Mouse (Mus musculus): ENCODE data around the gene Tceal7. TPM values are rescaled to one million over a fixed set of nuclear protein-coding genes. Genes with fewer than 3 reads are reported as not detected.
A peak's percentile ranks its signal among the peaks of the same experiment; 100 is the strongest.
"Not testable (repeated sequence)": the region's sequence is repeated elsewhere in the genome, so short reads cannot be mapped to it uniquely, and the experiment has no call there.

The Tceal7 gene
- polyA plus RNA-seq, 1 experiment from 2014 or later, result 15.7 TPM

- H3K4me3 ChIP-seq (ENCODE audit: low read depth, low read length), result no peak overlapping the region
- no peak overlapping the region for H3K27ac ChIP-seq (ENCODE audit: low read length)
- no peaks in the 10 kb centered on the region for H3K4me1 ChIP-seq (ENCODE audit: control insufficient read depth, low read depth, low read length)
- no peak overlapping the region for H3K4me2 ChIP-seq (ENCODE audit: low read depth, low read length)
- 54% methylated on average over 4 of the region's 4 CpGs for WGBS (ENCODE audit: insufficient replicate concordance)
- H3K9me3 ChIP-seq (replicated peaks; ENCODE audit: control insufficient read depth, low read length), result no peaks in the 10 kb centered on the region
- ATAC-seq (ENCODE audit: low read depth), result no peak
- no peaks in the 10 kb centered on the region for H3K36me3 ChIP-seq (ENCODE audit: control insufficient read depth, insufficient read depth)
- no peaks in the 10 kb centered on the region for H3K27me3 ChIP-seq (ENCODE audit: control insufficient read depth, insufficient read depth, low read depth, low read length)
- no peak overlapping the region for H3K9ac ChIP-seq (ENCODE audit: low read depth, low read length)
These were observed 53.6 kb downstream of the Tceal7 start for GRCm38 (mm10) chrX:136268173-136268572.

DNA sequence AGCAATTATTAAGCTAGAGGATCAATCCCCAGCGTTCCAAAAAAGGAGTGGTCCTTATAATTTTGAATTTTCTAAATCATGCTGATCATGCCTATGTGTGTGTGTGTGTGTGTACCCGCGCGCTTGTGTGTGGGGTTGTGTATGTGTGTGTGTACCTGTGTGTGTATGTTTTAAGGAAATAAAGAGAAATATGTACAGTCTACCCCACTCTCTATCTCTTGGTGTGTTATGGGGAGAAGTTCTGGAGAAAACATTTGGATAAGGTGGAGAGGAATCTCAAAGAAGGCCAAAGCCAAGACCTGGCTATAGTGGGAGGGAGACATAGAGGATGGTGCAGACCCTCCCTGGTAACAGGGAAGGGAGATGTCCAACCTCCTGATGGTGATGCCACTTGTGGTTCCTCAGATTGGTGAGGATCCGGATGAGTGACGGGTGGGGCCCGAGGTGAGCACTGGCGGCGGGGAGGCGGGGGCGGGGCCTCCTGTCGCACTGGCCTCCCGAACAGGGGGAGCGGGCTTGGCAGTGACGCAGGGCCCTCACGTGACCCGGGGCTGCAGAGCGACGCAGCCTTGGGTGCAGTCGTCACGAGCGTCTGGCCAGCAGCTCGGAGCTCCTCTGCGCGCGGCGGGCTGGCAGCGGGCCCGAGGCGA, 55.3 kb downstream of the Tceal7 start, which contains the start of gene Bex3:
TSS of gene Bex3 (plus strand) at position 511 of the 650 bp plus-strand sequence.
- H3K9me3 ChIP-seq (replicated peaks; ENCODE audit: control insufficient read depth, low read length); H3K27ac ChIP-seq (ENCODE audit: low read length); H3K27me3 ChIP-seq (ENCODE audit: control insufficient read depth, insufficient read depth, low read depth, low read length); H3K36me3 ChIP-seq (ENCODE audit: control insufficient read depth, insufficient read depth); H3K4me1 ChIP-seq (ENCODE audit: control insufficient read depth, low read depth, low read length): not testable (repeated sequence)
- ATAC-seq (ENCODE audit: low read depth), result peak; percentile 97
- WGBS (ENCODE audit: insufficient replicate concordance), result 49% methylated on average over 6 of the region's 30 CpGs
- Histone ChIP-seq H3K9ac (ENCODE audit: low read depth, low read length) (peak within 1 kb of the TSS; percentile 28; the same call in 1 of the 2 replicates), H3K4me3 (ENCODE audit: low read depth, low read length) (peak within 1 kb of the TSS; percentile 52), H3K4me2 (ENCODE audit: low read depth, low read length) (peak within 1 kb of the TSS; percentile 50)

- ATAC-seq (ENCODE audit: low read depth), result peak; percentile 12
- peak overlapping the region; percentile 52 for H3K4me3 ChIP-seq (ENCODE audit: low read depth, low read length)
- peak overlapping the region; percentile 28; the same call in 1 of the 2 replicates for H3K9ac ChIP-seq (ENCODE audit: low read depth, low read length)
- not testable (repeated sequence) for H3K27me3 ChIP-seq (ENCODE audit: control insufficient read depth, insufficient read depth, low read depth, low read length); H3K9me3 ChIP-seq (replicated peaks; ENCODE audit: control insufficient read depth, low read length); H3K36me3 ChIP-seq (ENCODE audit: control insufficient read depth, insufficient read depth); H3K27ac ChIP-seq (ENCODE audit: low read length); H3K4me1 ChIP-seq (ENCODE audit: control insufficient read depth, low read depth, low read length)
- H3K4me2 ChIP-seq (ENCODE audit: low read depth, low read length), result peak overlapping the region; percentile 50
- WGBS (ENCODE audit: insufficient replicate concordance), result 16% methylated on average over 18 of the region's 60 CpGs
These were observed 56.0 kb downstream of the Tceal7 start for GRCm38 (mm10) chrX:136270393-136271111.

DNA sequence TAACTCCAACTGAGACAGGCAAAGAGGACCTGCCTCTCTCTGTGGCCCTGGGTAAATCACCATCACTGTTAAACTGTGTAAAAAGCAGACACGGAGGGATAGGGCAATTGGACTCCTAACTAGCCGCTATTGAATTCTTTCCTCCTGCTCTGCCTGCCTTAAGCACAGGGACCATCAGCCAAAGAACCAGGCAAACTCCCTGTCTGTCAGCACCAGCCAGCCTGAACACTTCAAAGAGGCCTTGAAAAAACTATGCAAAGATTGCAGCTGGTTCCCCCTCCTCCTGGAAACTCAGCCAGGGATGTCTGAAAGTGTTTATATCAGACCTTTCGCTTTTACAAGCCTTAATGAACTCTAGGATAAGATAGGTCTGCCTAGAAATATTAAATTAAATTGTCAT, 60.0 kb downstream of the Tceal7 start:
- no peak overlapping the region for H3K27ac ChIP-seq (ENCODE audit: low read length)
- H3K27me3 ChIP-seq (ENCODE audit: control insufficient read depth, insufficient read depth, low read depth, low read length), result no peaks in the 10 kb centered on the region
- ATAC-seq (ENCODE audit: low read depth), result no peak
- 27% methylated on average over 3 of the region's 3 CpGs for WGBS (ENCODE audit: insufficient replicate concordance)
- no peaks in the 10 kb centered on the region for H3K36me3 ChIP-seq (ENCODE audit: control insufficient read depth, insufficient read depth)
- no peak overlapping the region for H3K4me2 ChIP-seq (ENCODE audit: low read depth, low read length)
- H3K4me3 ChIP-seq (ENCODE audit: low read depth, low read length), result no peak overlapping the region
- no peaks in the 10 kb centered on the region for H3K9me3 ChIP-seq (replicated peaks; ENCODE audit: control insufficient read depth, low read length)
- H3K4me1 ChIP-seq (ENCODE audit: control insufficient read depth, low read depth, low read length), result no peaks in the 10 kb centered on the region
- no peak overlapping the region for H3K9ac ChIP-seq (ENCODE audit: low read depth, low read length)

- WGBS (ENCODE audit: insufficient replicate concordance), result 49% methylated on average over 3 of the region's 3 CpGs
- H3K4me2 ChIP-seq (ENCODE audit: low read depth, low read length), result no peak overlapping the region
These were observed 60.8 kb downstream of the Tceal7 start for GRCm38 (mm10) chrX:136275386-136275785.

More at GRCm38 (mm10) chrX:136275386-136275785, 60.8 kb downstream of the Tceal7 start:
- Histone ChIP-seq H3K27ac (ENCODE audit: low read length) (no peak overlapping the region), H3K4me3 (ENCODE audit: low read depth, low read length) (no peak overlapping the region), H3K9ac (ENCODE audit: low read depth, low read length) (no peak overlapping the region), H3K4me1 (ENCODE audit: control insufficient read depth, low read depth, low read length) (no peaks in the 10 kb centered on the region), H3K27me3 (ENCODE audit: control insufficient read depth, insufficient read depth, low read depth, low read length) (no peaks in the 10 kb centered on the region), H3K9me3 (replicated peaks; ENCODE audit: control insufficient read depth, low read length) (no peaks in the 10 kb centered on the region), H3K36me3 (ENCODE audit: control insufficient read depth, insufficient read depth) (no peaks in the 10 kb centered on the region)
- ATAC-seq (ENCODE audit: low read depth), result no peak

Small RNAs within 50 kb of the gene (microRNA-seq; reads per million reads assigned to microRNA genes)
- not detected for gene Mir6383

Other genes starting within 250 kb of the Tceal7 start
- gene Arxes2, start 221.0 kb upstream of the Tceal7 start, polyA plus RNA-seq (2015; fragmentation: Nextera tagmentation; extraction: Ambion mirVana), result 17.6 and 18.0 TPM in 2 replicates
- 7.7 and 8.4 TPM in 2 replicates for gene Arxes1, start 181.4 kb upstream of the Tceal7 start, polyA plus RNA-seq (2015; fragmentation: Nextera tagmentation; extraction: Ambion mirVana)
- gene Bex2, start 146.5 kb upstream of the Tceal7 start, polyA plus RNA-seq (2015; fragmentation: Nextera tagmentation; extraction: Ambion mirVana), result 160 and 181 TPM in 2 replicates
- 0.14 and 0.25 TPM in 2 replicates for gene Nxf3, start 129.5 kb upstream of the Tceal7 start, polyA plus RNA-seq (2015; fragmentation: Nextera tagmentation; extraction: Ambion mirVana)
- gene Bex4, start 75.8 kb upstream of the Tceal7 start, polyA plus RNA-seq (2015; fragmentation: Nextera tagmentation; extraction: Ambion mirVana), result 131 and 159 TPM in 2 replicates
- 170 and 186 TPM in 2 replicates for gene Tceal8, start 42.4 kb upstream of the Tceal7 start, polyA plus RNA-seq (2015; fragmentation: Nextera tagmentation; extraction: Ambion mirVana)
- 11.0 and 11.9 TPM in 2 replicates for gene Tceal5, start 10.9 kb upstream of the Tceal7 start, polyA plus RNA-seq (2015; fragmentation: Nextera tagmentation; extraction: Ambion mirVana)
- gene Bex1, start 734 bp downstream of the Tceal7 start, polyA plus RNA-seq (2015; fragmentation: Nextera tagmentation; extraction: Ambion mirVana), result 205 and 219 TPM in 2 replicates
- gene Tceal9, start 30.3 kb downstream of the Tceal7 start, polyA plus RNA-seq (2015; fragmentation: Nextera tagmentation; extraction: Ambion mirVana), result 234 and 259 TPM in 2 replicates
- 205 and 228 TPM in 2 replicates for gene Bex3, start 55.5 kb downstream of the Tceal7 start, polyA plus RNA-seq (2015; fragmentation: Nextera tagmentation; extraction: Ambion mirVana)

Measured in liver, embryonic 16.5 days (tissue).